Mouse (Mus musculus) small intestine, adult 2 months (tissue): ENCODE data around the gene Mkln1.

ENCODE experiments used
- CTCF ChIP-seq: fragments of 200-500 bp; IDR thresholded peaks from 2 replicates; pipeline ENCODE4 v1.5.1; 2012; ENCODE audit warnings: low read depth, mild to moderate bottlenecking, control low read depth, inconsistent platforms, low read length, moderate library complexity, mixed read lengths; ENCODE audit not compliant: insufficient replicate concordance, insufficient read length; ENCODE audit errors: extremely low read depth
- POLR2A ChIP-seq: fragments of 200-500 bp; IDR thresholded peaks from 2 replicates; pipeline ENCODE4 v1.6.1; 2012; ENCODE audit warnings: low read depth, mild to moderate bottlenecking, control low read depth, inconsistent platforms, low read length, moderate library complexity

- TF ChIP-seq CTCF (no peak), POLR2A (no peak)
Measured at GRCm38 (mm10) chr6:31502614-31503013, 104.1 kb downstream of the Mkln1 start.
